Mouse (Mus musculus) telencephalon, adult 2 months (tissue): ENCODE measurements at regions not wholly inside any gene's neighbourhood (a gene's known extent, or its start where the extent isn't known, plus 50 kb on each side); places are given as distances from the start of the nearest gene placed in this dataset.
A peak's percentile ranks its signal among the peaks of the same experiment; 100 is the strongest.

ENCODE experiments used
- DNase-seq: peaks from one replicate; pipeline ENCODE4 v3.0.0-alpha.2; 2011; ENCODE audit warnings: low read depth, low spot score

DNA sequence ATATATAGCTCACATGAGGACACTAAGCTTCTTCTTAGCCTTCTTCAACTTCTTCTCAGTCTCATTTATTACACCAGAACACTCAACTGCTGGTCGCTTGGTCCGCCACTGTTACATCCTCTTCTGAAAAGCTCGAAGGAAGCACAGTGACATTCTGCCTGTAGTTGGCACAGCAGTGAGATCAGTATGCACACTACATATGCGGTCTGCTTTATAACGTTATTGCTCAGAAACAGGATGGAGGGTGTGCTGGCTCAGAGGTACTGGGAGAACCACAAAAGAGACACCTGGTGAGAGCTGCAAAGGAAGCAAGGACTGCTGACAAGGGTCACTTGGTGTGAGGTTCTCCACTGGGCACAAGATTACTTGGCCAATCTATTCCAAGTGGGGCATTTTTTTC is 179.5 kb downstream of the Ets1 start:
- no peak for DNase-seq

DNA sequence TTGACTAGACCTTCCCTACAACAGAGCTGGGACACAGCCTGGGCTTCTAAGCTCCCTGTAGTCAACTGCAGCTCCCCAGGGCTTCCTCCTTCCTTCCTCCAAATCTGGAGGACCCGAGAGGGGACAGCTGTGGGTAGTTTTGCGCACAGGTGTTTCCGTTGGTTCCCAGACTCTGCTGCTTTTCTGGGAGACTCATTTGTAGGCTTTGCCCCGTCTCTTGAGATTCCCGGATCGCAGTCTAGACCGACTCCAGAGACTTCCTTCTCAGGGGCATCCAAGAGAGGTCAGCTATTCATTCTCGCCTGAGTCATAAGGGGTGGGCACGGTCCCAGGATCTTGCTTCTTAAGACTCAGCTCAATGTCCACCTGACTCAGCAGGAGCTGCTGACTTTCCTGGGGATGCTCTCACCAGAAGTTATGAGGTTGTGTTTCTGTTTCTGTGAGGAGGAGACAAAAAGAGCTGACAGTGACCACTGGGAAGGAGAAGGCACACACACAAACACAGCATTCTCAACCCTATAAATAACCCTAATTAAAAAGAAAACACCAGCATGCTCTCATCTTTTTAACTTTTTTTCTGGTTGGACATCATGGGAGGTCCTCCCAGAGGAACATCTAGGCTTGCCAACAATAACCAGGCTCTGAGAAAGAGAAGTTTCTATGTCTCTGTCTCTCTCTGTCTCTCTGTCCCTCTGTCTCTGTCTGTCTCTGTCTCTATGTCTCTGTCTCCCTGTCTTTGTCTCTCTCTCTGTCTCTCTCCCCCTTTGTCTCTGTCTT is 180.8 kb downstream of the Ets1 start:
- DNase-seq, result no peak

DNA sequence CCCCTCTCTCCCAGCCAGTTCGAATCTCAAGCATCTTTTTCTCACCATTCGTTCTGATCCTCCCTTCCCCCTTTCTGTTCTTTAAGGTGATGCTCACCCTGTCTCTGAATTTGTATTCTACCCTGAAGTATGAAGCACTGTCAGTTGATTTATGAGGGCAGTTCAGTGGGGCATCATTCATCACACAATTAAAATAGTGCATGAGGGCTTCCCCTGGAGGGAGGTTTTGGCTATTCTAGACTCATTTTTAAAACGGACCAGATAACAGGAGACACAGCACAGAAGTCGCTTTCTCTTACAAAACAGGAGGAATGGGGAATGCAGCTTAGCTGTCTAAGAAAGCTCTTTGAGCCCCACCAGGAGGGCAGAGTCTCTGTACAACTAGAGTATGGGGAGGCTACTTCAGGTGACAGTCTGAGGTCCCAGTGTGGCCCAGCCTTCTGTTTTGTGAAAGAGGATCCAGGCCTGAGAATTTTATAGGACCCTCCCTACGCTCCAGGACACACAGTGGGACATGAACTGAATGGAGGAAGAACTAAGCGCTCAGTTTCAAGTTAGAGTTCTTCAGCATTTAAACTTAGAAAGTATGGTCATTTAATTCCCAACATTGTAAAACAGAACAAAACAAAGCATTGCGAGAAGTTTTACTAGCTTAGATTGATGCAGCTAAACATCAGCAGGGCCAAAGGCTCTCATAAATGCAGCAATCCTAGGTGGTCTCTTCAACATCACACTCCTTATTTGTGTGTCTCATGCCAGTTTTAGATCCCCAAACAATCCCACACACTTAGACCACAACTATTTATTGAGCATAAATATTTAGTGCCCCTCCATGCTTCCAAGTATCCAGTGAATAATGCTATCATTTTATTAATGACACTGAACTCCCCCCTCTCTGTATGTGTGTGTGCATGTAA is 181.7 kb downstream of the Ets1 start:
- DNase-seq, result no peak

DNA sequence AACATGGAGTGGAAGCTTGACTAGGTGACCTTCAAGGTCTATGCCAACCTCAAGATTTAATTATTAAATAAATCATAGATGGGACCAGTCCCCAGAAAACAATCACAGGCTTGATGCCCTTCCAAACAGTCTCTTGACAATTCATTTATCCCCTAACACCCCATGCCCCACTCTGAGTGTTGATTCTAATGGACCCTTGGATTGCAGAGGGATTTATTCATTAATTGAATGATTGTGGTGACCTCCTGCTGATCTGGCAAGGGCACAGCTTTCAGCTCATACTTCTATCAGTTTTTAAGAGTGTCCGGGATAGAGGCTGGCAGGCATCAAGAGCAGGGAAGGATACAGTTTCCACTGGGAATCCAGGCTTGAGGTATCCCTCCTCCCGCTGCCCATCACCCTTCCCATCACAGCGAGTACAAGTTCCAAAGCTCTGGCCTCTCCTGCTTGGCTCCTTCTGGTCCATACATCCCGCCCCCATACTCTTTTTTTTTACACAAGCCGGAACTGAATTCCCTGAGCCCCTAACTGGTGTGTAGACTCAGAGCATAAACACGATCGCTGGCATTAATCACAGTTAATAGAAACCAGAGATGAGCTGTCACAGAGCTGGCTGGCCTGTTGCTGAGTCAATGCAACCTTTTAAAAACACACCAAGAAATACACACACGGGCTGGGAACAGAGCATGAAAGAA is 187.6 kb downstream of the Ets1 start:
- no peak for DNase-seq

DNA sequence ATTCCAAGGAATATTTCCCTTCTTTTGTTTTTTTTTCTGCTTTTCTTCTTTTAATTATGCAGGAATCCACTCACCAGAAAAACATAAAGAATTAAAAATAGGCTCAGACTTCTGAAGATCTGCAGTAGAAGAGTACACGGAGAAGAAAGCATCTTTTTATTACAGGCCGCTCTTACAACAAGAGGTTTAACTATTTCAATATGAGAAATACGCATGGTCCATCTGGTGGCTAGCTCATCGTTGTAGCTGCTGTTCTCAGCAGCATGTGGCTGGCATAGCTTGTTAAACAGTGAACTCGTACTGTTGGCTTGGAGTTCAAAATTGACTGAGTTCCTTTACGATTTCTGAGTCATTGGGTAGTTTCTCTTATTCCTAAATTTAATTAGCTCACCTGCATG is 188.1 kb downstream of the Ets1 start:
- no peak for DNase-seq

DNA sequence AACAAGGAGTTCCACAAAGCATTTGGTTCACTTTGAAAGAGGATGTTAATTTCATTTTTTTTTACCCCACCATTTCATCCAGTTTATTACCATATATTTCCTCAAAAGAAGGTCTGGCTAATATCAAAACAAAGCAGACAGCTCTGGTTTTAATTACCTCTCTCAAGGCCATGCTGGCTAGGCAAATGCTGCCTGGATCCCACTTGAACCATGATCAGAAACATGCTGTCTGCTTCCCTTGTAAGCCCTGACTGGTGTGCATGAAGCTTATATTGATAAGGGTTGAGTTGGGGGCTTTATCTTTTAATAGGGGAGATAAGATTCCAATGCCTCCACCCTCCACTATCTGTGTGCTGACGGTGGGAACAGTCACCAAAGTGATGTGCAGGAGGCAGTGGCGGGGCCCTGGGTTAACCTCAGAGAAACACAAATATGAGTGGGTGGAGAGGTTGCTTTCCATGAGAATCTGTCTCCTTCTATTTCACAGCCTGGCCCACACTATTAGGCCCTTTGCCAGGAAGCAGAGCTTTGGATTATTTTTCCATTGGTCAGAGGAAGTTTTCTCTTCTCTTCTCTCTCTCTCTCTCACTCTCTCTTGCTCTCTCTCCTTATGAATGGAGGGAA is 194.4 kb downstream of the Ets1 start:
- no peak for DNase-seq

DNA sequence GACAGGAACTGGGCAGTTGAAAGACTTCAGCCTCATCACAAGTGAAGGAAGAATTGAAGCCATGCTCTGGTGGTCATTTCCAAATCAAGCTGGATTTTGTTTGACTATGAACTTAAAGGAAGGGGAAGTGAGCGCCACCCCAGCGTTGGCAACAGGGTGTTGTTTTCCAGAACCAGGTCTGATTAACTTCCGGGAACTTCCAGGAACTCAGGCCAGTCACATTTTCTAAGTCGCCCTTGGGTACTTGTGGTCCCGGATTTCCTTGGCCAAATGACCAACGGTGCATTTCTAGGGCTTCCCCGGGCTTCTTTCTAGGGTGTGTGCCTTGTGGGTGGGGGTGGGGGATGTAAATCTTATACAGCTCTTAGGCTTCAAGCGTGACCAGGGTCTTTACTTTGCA is 197.4 kb downstream of the Ets1 start:
- DNase-seq, result no peak

DNA sequence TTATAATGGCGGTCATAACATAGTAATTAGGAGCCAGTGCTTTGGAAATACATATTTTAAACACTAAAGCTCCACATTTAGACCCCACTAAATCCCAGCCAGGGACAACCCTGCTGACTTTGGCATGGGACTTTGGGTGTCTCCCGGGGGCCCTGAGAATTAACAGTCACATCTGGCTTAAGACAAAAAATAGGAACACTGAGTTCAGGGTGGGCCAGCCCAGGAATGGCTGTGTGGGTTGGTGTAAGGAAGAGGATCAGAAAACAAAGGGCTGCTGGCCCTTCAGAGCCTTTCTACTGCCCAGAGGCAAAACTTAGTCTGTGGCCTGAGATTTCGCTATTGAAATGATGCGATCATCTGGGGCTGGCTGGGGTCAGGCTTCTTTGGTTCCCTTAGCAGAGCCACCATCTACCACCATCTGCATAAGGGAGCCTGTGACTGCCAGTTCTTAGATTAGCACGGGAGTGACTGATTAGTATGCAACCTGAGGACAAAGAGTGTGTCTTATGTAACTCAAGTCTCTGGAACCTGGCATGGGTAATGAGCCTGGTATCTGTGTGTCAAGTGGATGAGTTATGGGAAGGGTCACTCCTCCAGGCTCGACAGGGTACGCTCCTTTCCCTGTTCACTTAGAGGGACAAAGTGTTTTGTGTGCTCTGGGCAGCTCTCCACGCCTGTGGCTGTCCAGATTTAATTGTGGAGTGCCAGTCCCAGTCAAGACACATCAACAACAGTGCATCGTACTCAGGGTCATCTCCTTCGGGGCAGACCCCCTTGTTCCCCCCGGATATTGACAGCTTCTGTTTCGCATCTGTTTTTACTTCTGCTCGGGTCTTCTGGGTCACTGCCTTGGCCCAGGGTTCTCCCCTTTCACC is 199.0 kb downstream of the Ets1 start:
- DNase-seq, result no peak

DNA sequence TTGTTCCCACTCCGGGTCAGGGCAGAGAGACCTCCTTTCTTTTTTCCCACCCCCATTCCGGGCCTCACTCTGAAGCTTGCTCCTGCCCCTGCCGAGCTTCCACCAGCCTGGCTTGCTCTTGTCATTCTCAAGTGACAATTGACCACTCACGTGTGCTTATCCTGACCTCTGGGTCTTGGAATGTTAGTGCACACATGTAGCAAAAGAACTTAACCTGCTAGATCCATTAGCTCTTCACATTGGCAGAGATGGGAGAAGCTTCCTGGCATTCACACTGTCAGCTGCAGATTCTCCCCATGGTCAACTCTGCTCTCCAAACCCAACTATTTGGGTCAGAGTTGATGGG is 199.6 kb downstream of the Ets1 start:
- DNase-seq, result no peak

DNA sequence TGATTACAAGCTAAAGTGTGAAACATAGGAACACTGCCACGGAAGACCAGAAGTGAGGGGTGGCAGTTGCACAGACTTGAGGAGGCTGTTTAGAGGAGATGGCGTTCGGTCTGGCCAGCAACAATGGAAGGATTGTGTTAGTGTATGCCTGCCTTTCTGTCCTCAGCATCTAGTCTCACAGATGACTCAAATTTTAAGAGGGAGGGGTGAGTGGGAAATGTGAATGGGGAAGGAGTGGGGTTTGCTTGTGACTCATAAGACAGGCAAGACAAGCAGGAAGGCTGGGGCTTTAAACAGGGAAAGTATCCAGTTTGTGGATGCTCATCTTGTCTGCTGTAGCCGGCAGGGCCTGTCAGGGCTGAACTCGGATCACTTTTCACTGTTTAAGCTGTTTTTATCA is 200.3 kb downstream of the Ets1 start:
- peak; percentile 8 for DNase-seq

DNA sequence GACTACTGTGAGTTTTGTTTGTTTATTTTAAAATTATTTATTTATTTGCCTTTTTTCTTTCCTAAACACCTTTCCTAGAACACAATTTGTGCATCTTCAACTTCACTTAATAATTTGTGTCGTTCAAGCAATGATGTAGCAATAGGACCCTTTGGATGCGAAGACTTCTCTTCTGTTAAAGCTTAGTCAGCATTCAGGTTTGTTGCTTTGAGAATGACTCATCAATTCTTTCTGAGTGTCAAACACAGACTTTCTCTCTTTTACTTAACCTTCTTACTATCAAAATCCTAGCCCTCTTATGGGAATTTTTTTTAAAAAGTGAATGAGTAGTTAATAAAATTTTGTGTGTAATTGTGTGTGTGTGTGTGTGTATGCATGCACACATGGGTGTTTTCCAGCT is 211.3 kb downstream of the Ets1 start:
- no peak for DNase-seq

DNA sequence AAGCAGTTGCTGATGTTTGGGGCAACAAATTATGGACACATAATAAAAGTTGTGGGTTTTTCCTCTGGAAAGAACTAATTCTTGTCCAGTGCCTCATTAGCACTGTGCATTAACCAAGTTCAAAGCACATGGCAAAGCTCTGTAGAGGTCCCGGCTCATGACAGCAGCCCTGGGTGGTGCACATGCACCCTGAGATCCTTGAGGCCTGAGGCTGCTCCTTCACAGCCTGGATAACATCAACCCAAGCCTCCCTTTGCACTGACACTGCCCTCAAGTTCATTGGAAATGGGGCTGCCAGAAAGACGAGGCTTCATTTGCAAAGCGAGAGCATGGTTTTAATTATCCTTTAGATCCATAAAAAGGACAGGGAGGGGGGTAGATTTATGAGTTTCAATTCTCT is 216.3 kb downstream of the Ets1 start:
- no peak for DNase-seq

DNA sequence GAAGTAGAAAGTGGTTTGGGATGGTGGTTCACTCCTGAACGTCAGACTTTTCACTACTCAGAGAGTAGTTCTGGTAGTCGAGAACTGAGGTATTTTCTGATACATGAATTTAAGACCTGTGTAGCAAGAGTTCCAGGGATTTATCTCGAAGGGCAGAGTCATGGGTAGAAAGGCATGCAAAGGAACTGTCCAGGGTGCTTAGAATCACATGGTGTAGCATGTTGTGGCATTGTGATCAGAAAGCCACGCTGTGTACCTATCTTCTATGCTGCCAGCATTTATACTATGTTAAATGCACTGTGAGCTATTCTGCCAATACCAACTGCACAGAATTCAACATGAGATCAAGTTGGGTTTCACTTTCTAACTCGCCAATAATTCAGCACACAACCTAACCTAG is 227.3 kb downstream of the Ets1 start:
- DNase-seq, result no peak

DNA sequence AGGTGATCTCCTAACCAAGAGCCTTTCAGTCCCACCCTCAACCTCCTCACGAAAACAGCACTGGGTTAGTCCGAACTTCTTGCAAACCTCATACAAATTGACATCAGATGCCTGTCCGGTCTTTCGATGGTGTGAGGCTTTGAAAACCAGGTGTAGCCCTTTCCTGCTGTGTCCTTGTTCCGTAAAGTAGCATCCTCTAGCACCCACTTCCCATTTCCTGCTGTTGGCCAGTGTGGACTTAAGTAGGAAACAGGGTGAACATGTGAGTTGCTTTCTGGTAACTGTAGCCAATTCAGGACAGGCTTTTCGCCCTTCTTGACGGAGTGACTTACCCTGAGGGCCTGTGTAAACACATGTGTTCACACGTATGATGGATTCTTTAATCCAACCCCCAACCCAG is 232.9 kb downstream of the Ets1 start:
- no peak for DNase-seq

DNA sequence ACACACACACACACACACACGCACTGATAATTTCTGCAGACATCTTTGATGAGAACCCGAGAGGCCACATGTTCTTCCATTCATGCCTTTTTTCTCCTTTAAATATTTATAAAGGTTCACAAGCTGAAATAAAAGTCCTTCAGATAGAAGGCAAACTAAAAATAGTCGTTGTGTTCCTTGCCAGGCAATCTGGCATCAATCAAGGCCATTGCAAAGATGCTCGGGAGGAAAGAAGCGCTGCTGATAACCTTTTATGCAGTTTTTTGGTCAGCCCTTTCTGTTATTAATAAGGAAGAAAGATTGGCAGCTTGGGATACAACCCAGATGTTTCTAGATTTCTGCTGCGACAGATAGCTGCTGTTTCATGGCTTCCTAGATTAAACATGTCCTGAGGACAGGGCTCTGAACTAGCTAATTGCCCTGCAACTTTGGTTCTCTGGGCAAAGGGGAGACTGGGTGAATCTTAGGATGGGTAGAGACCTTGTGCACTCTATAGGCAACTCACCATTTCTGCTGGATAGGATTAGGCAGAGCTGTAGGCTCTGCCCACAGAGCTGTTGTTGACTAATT is 238.4 kb downstream of the Ets1 start:
- DNase-seq, result no peak

DNA sequence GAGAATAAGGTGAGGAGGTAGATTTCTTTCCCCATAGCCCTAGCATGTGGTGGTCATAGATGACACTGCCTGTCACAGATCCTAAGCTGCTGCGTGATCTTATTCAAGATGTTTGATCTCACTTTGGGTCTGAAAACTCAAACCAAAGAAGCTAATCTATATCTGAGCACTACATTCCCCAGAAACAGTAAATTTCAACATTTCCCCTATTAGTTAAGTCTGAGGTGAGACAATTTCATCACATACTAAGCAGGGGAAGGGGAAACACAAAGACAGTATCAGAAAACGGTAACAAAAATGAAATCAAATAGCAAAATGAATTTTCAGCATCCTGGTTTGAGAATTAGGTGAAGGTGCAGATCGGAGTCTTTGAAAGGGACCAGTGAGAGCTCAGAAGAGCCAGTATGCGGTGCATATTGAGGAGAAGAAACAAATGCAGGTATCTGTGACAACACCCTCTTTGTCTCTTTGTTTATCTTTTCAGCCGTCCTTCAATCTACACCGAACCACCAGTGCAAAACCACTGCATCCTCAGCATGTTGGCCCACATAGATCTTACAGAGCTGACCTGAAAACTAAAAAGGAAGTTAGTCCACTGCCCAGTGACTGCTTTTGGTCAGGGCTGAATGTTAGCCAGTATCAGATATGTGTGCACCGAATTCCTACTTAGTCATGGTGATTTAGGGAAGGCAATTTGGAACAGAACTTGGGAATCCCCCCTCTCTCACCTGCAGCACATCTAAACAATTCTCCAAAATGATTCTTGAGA is 247.0 kb downstream of the Ets1 start:
- DNase-seq, result no peak

DNA sequence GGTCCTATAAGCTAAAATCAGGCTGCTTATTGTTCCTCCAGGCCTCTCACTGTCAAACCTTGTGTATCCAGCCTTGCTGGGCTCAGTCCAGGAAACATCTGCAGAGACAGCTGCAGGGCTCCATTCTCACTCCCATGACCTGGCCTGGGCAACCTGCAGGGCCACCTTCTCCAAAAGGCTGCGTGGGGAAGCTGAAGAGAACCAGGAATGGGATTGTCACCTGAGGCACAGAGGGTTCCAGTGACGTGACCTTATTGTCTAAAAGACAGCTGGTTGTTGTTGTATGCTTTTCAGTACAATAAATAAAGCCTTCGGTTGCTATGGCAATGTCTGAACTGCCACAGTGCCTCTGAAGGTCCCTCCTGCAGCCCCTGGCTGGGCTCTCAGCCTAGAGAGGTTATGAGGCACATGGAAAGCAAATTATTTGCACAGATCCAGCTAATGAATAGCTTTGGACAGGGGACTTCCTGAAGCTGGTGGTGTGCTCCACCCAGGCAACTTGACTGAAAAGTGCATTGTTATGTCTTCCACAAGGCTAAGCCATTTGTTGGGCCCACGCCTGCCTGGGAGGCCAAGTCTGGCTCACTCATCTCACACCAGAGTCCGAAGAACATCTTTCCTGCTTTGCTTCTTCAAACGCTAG is 250.1 kb downstream of the Ets1 start:
- no peak for DNase-seq

DNA sequence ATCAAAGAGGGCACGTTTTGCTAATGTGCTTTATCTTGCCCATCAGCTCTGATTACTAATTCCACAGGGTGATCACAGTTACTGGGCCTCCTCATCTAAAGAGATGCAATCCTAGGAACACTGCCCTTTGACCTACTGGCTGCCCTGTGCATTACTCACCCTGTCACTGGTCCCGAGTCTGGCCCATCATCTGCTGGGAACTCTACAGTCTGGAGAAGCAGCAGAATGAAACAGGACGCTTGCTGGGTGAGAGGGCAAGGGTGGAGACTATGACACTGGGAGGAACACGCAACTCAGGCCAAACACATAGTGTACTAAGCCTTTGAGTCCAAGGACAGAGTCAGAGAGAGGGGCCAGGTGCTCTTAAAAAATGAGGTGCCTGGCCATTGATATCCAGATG is 263.8 kb downstream of the Ets1 start:
- no peak for DNase-seq

DNA sequence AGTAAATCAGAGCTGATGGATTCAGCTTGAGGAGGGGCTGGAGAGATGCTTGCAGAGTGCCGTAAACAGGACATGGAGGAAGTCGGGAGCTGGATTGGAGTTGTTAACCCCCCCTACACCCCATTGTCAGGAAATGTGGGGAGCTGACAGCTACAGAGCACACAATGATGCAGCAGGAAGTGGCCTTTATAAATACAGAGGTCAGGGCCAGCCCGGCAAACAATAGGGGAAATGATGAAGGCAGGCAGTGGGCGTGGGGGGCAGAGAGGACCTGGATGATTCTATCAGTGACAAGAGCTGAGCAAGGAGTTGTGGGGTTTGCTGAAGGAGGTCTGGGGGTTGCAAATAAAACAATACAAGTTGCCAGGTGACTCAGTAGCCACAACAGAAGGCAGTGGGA is 265.3 kb downstream of the Ets1 start:
- no peak for DNase-seq
